Mouse (Mus musculus): ENCODE data around the gene Ctcfl.

Ctcfl gene

GRCm38 (mm10) chr2:173119023-173119944 is at the start of gene Ctcfl:
Gene Ctcfl (minus strand): TSS chr2:173119525.
- no peak for DNase-seq

- DNase-seq: no peak
Measured at GRCm38 (mm10) chr2:173168411-173168851, 49.1 kb upstream of the Ctcfl start.

DNA sequence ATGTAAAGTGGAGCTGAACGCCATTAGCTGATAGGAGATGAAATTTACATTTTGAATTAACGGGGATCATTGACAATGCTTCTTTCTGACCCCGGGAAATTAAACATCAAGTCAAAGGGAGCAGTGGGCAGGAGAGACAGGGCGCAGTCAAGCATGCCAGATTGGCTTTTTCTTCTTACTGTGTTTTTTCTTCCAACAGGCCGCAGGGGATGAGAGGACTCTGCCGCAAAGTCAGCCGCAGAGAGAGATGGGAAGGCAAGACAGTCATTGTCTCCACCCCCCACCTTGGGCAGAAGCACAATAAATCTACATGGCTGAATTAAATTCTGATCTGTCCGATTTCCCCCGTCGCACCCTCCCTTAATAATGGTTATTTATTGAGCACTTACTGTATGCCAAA is 46.0 kb upstream of the Ctcfl start:
- DNase-seq: no peak

DNA sequence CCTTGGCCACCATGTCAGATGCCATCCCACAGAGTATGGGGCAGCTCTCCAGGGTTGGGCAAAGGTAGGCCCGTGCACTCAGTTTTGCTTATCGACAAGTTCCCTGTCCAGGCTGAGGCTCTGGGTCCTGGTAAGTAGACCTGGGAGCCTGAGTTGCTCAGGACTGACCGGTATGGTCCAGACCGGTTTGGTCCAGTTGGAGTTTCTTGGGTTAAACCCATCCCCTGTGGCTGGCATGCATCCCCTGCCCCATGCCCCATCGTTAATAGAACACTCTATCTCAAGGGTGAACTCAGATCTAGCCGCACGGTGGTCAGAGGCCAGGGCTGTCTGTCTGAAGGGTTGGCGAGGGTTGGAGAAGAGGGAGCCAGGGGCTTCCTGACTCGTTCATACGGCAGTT is 45.6 kb upstream of the Ctcfl start:
- DNase-seq: no peak

DNA sequence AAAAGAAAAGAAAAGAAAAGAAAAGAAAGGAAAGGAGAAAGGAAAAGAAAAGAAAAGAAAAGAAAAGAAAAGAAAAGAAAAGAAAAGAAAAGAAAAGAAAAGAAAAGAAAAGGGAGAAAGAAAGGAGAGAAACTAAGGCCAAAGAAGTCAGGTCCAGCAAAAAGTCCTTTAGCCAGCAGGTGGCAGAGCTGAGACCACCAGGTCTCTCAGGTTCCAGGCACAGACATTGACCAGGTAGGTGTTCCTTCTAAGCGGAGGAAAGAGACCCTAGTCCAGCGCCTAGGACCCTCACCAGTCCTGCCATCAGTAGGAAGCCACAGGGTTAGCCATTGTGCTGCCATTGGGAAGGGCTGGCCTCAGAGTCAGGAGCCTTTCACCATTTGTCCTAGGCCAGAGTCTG is 45.0 kb upstream of the Ctcfl start:
- DNase-seq: peak; percentile 63

DNA sequence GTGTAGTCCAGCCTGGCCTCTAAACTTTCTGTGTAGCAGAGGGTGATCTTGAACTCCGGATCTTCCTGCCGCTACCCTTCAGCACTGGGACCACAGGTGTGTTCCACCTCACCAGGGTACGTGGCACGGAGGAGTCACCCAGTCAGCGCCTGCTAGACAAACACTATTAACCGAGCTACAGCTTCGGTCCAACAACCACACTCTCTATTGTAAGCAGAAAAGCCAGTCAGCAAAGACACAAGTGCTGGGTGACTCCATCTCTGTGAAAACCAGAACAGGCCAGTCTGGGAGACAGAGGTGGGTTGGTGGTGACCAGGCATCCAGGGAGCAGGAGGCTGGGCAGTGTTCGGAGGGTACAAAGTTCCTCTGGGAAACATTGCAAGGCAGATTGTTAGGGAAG is 44.1 kb upstream of the Ctcfl start:
- no peak for DNase-seq

DNA sequence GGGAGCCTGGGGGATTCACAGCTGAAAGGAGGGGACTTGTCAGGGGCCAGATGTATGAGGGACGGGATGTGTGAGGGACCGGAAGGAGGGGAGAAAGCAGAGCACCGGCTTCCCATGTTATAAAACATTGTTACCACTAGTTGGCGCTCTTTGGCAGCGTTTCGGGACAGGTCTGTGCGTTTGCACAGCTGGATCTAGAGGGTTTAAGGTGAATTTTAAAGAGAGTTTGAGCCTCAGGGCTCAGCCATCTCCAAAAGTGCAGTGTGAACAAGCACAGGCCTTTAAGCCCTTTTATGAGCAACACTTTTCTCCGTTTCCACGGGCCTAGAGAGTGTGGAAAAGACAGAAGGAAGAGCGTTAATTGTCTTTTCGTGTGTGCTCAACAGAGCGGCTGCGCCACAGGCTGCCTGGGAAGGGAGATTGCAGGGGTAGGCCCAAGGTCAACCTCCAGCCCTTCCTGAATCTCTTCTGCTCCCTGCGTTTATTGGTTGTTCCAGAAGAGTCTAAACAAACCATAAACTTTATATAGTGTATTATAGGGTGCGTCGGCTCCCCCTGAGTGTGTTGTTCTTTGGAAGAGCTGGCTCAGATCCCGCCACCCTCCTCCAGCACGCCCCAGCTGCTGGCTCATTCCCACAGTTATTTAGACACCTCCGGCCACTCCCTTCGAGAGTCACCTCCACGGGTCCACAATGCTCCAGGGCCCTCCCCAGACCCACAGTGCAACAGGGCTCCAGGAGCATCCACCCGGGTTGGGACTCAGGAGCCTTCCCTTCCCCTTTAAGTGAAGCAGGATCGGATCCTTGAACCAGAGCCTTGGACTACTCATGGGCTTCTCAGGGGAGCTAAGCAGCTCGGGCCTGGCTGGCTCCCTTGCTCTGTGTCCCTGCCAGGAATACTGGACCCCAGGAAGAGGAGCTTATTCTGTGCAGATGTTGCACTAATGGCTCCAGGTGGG is 40.3 kb upstream of the Ctcfl start:
- peak; percentile 69 for DNase-seq

DNA sequence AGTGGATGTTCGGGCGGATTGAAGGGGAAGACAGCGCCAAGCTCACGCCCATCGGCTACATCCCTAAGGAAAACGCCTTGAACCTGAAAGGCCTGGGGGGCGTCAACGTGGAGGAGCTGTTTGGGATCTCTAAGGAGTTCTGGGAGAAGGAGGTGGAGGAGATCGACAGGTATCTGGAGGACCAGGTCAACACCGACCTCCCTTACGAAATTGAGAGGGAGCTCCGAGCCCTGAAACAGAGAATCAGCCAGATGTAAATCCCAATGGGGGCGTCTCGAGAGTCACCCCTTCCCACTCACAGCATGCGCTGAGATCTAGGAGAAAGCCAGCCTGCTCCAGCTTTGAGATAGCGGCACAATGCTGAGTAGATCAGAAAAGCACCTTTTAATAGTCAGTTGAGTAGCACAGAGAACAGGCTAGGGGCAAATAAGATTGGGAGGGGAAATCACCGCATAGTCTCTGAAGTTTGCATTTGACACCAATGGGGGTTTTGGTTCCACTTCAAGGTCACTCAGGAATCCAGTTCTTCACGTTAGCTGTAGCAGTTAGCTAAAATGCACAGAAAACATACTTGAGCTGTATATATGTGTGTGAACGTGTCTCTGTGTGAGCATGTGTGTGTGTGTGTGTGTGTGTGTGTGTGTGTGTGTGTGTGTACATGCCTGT is 39.2 kb upstream of the Ctcfl start:
- no peak for DNase-seq

- no peak for DNase-seq
Measured at GRCm38 (mm10) chr2:173157871-173158270, 38.5 kb upstream of the Ctcfl start.

GRCm38 (mm10) chr2:173157376-173157775 is 38.1 kb upstream of the Ctcfl start:
- DNase-seq: no peak

DNA sequence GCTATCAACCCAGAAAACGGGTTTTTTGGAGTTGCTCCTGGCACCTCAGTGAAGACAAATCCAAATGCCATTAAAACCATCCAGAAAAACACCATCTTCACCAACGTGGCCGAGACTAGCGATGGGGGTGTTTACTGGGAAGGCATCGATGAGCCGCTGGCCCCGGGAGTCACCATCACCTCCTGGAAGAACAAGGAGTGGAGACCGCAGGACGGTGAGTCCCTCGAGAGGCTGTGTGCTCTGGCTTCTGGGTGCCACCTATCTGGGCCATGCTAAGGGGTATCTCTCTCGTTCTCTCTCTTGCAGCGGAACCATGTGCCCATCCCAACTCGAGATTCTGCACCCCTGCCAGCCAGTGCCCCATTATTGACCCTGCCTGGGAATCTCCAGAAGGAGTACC is 37.6 kb upstream of the Ctcfl start:
- DNase-seq: no peak

DNA sequence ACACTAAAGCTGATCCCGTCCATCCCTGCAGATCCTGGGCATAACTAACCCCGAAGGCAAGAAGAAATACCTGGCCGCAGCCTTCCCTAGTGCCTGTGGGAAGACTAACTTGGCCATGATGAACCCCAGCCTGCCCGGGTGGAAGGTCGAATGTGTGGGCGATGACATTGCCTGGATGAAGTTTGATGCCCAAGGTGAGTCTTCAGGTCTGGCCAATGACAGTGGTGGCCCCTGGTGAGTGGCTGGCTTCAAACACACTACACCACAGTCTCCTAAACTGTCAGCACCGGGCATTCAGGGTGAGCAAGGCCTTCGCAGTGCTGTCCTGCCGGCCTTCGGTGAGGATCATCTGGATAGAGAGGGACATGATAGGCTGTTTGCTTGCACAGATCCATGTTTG is 36.6 kb upstream of the Ctcfl start:
- no peak for DNase-seq

GRCm38 (mm10) chr2:173154962-173155361 is 35.6 kb upstream of the Ctcfl start:
- no peak for DNase-seq

DNA sequence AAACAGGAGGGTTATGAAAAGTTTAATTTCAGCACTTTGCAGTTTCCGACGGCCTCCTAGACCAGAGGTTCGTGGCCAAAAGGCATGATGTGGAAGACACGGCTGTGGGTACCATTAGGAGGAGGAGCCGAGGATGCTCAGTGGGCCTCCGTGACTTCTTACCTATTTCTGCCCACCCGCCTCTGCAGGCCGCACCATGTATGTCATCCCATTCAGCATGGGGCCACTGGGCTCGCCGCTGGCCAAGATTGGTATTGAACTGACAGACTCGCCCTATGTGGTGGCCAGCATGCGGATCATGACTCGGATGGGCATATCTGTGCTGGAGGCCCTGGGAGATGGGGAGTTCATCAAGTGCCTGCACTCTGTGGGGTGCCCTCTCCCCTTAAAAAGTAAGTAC is 35.2 kb upstream of the Ctcfl start:
- DNase-seq: no peak

DNA sequence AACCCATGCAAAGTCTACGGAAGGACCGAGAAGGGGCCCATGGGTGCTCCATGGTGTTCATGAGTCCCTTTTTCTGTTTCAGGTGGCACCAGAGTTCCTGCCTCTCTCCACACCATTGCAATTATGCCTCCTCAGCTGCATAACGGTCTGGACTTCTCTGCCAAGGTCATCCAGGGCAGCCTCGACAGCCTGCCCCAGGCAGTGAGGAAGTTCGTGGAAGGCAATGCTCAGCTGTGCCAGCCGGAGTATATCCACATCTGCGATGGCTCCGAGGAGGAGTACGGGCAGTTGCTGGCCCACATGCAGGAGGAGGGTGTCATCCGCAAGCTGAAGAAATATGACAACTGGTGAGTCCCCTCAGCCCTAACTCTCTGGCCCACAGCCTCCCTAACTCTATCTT is 33.9 kb upstream of the Ctcfl start:
- no peak for DNase-seq

- DNase-seq: no peak
Measured at GRCm38 (mm10) chr2:173152436-173153151, 33.3 kb upstream of the Ctcfl start, which contains the start of gene Pck1. Gene Pck1 (plus strand): TSS chr2:173153048.

DNA sequence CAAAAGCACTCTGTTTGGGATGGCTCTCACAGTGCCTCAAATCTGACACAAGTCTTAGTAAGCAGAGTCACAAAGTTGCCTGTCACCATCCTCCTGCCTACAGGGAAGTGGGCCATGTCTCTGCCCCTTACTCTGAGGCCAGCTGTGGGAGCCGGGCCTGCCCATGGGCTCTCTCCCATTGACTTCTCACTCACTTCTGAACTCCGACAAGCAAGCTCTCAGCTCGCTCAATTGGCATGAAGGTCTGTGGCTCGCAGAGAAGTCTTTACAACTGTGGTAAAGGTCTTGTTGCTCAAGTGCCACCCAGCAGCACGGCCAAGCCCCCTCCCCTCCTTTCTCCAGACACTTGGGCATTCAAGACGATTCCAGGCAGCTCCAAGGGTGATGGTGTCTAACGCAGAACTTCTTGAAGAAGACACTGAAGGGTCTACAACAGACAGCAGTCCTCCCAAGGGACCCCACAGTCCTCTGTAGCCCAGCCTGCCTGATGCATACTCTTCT is 32.5 kb upstream of the Ctcfl start:
- no peak for DNase-seq

GRCm38 (mm10) chr2:173151352-173151751 is 32.0 kb upstream of the Ctcfl start:
- no peak for DNase-seq

DNA sequence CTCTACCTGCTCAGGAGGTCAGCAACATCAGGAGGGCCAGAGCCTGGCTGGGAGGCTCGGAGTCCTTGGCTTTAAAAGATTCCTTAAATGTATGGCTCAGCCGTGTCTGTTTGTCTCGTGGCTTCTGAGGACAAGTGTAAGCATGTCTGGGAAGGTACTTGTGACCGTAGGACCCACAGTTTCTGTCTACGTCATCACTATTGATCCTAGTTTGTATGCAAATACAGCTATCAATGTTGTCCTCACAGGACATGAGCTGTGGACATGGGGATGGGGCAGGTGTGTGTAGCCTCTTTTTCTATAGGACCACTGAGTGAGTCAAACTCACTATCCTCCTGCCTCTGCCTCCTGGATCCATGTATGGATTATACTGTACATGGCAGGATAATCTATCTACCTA is 28.7 kb upstream of the Ctcfl start:
- DNase-seq: no peak

- DNase-seq: no peak
Measured at GRCm38 (mm10) chr2:173146728-173147127, 27.4 kb upstream of the Ctcfl start.

- DNase-seq: no peak
Measured at GRCm38 (mm10) chr2:173145808-173146207, 26.5 kb upstream of the Ctcfl start.

GRCm38 (mm10) chr2:173143611-173144010 is 24.3 kb upstream of the Ctcfl start:
- no peak for DNase-seq

Measured in lung, postnatal 36 days (tissue).